Mouse (Mus musculus) bone marrow, adult 2 months (tissue): Measurements from ENCODE around the gene Smarca2.

Experiments
- CTCF ChIP-seq: fragments of 200-500 bp; IDR thresholded peaks from 2 replicates; pipeline ENCODE4 v1.5.1; 2011; ENCODE audit warnings: low read length, control low read depth; ENCODE audit not compliant: control insufficient read depth, insufficient read depth
- POLR2A ChIP-seq: fragments of 200-500 bp; IDR thresholded peaks from 2 replicates; pipeline ENCODE4 v1.6.1; 2011; ENCODE audit warnings: low read depth, mild to moderate bottlenecking, control low read depth, low read length, borderline replicate concordance; ENCODE audit not compliant: control insufficient read depth

GRCm38 (mm10) chr19:26632228-26632627 is 27.4 kb downstream of the Smarca2 start:
- TF ChIP-seq POLR2A = no peak
- TF ChIP-seq CTCF = no peak
